Mouse (Mus musculus) stomach, postnatal 0 days (tissue): ENCODE measurements around the gene Six5.

Source experiments
- CTCF ChIP-seq: IDR thresholded peaks from 2 replicates; pipeline ENCODE4 v1.5.1; 2016; ENCODE audit warnings: antibody characterized with exemption, low read depth, mild to moderate bottlenecking, moderate library complexity
- EP300 ChIP-seq: optimal IDR thresholded peaks from 2 replicates; pipeline ENCODE3; 2016; ENCODE audit warnings: antibody characterized with exemption

DNA sequence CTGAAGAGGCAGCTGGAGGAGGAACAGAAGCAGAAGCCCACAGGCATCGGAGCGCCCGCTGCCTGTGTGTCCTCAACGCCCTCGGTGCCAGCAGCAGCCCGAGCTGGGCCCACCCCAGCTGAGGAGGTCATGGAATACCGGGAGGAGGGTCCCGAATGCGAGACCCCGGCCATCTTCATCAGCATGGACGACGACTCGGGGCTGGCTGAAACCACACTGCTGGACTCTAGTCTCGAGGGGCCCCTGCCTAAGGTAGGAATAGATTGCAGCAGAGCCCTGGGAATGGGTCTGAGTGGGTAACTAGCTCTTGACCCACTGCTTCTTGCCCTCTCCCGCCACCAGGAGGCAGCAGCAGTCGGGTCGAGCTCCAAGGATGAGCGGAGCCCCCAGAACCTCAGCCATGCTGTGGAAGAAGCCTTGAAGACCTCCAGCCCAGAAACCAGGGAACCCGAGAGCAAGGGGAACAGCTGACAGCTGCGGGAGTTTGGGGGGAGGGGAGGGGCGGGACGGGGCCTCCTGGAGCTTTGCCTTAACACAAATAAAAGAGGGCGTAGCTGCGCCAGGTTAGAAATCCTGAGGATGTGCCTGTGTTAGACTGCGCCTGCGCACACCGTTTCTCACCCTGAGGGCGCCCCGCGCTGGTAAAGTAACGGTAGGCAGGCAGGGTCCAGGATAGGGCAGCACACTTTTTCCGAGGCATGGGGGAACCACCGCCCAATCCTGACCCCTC, 40.2 kb upstream of the Six5 start, which contains the start of gene Rsph6a:
- TF ChIP-seq CTCF (peak; percentile 75), EP300 (no peak)
